Mouse (Mus musculus) liver, embryonic 14.5 days (tissue): ENCODE measurements around the gene Hmcn1.

Experiments
- CTCF ChIP-seq: IDR thresholded peaks from 2 replicates; pipeline ENCODE4 v1.5.1; 2016; ENCODE audit warnings: antibody characterized with exemption, low read depth, control low read depth
- EP300 ChIP-seq: IDR thresholded peaks from 2 replicates; pipeline ENCODE4 v1.6.1; 2016; ENCODE audit warnings: antibody characterized with exemption, low read depth

DNA sequence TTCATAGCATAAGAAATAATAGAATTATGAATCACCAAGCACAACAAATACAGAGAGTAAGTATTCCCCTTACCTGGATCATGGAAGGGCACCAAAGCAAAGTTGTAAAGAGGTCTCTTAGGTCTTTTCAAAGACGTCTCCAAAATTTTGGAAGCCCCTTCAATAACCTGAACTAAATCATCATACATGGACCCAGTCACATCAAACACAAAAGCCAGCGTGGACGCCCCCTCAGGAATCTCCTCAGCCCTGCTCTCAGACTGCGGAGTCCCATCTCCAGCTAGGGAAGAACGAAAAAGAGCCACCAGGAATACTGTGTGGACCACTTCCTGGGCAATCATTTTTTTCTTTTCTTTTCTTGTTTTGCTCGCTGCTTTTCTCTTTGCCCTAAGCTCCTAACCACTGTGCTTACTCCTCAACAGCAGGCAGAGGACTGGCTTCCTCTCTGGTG, 499 bp downstream of the Hmcn1 start:
- TF ChIP-seq CTCF = no peak
- no peak for TF ChIP-seq EP300
